Mouse (Mus musculus): ENCODE results near the gene Rhbdf2.
"Not testable (repeated sequence)": the region's sequence is repeated elsewhere in the genome, so short reads cannot be mapped to it uniquely, and the experiment has no call there.

Gene Rhbdf2

DNA sequence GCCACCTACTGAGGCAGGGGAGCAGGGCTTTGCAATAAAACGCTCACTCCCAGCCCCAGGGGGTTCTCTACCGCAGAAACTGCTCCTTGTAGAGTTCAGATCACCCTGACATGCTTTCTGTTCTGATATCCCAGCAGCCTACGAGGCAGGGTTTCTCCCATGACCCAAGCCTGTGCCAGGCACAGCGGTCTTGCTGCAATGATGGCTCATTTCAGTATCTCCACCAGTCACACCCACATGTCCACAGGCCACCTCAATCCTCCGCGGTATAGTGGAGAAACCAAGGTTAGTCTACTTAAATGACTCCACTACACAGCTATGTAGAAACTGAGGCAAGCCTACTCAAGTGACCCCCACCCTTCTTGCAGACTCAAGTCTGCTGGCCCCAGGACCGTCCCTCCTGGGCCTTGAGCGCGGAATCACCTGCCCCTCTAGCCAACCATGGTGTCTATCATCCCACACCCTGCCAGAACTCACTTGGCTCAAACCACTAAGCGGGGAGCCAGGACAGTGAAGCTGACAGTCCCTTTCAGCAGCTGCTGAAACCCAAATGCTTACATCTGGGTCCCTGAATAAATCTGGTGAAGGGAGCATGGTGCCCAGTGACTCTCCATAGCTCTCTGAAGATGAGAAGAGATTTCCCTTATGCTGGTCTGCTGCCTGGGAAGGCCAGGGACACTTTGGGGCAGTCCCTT, 6.1 kb downstream of the Rhbdf2 start:
- in situ Hi-C loops (cut with MboI; ENCODE audit: low sequenced_read_pairs) = no loop called here

GRCm38 (mm10) chr11:116620073-116620472, 6.7 kb downstream of the Rhbdf2 start:
- in situ Hi-C loops (cut with MboI; ENCODE audit: low sequenced_read_pairs) = no loop called here

DNA sequence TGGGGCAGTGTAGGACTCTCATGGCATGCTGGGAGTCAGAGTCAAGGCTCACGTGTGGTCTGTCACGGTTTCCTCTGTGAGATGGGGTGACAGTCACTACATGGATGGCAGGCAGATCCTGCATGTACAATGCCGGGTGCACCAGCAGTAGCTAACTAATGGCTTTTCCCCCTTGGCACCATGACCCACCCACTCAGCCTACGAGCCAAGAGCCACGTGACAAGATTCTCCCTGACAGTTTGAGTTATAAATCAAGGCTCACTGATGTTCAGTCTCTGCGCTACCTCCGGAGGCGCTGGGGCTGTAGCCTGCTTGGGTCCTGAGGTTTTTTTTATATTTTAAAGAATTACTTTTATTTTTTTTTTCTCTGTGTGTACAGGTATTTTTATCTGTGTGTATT, 7.3 kb downstream of the Rhbdf2 start:
- in situ Hi-C loops (cut with MboI; ENCODE audit: low sequenced_read_pairs) = no loop called here

DNA sequence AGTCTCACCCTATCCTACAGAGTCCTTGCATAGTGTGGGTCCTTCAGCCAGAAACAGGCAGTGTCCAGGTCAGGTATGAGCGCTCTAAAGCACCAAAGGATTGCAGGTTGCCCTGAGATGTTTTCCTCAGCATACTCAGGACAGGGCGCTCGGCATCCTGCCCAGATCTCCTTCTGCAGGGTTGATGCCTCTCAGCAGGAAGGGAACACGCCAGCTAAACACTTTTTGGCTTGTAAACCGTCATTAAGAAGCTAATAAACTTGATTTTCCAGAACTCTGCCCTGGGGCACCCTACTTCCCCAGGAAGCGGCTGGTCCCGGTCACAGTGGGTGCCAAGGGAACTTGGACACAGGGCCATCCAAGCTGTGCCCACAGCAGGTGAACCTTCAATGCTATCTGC, 7.7 kb downstream of the Rhbdf2 start:
- in situ Hi-C loops (cut with MboI; ENCODE audit: low sequenced_read_pairs) = no loop called here

GRCm38 (mm10) chr11:116618666-116619065, 8.2 kb downstream of the Rhbdf2 start:
- in situ Hi-C loops (cut with MboI; ENCODE audit: low sequenced_read_pairs) = no loop called here

DNA sequence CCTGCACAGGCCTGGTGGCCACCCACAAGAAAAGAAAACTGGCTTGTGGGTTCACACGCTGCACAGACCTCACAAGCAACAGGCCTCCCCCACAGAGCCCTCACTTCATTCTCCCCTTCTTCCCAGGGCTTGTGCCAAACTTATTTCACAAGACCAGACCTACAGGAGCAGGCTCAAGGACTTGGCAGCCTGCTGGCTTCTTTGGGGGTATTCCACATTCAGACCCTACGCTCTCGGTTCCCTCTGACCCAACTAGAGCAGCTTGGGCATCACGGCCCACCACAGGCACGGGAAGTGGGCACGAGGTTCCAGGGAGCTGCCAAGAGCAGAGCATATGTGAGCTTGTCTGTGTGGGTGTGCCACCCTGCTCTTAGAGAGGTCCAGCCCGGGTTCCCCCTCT, 9.2 kb downstream of the Rhbdf2 start:
- in situ Hi-C loops (cut with MboI; ENCODE audit: low sequenced_read_pairs) = no loop called here

GRCm38 (mm10) chr11:116616438-116617118, 10.2 kb downstream of the Rhbdf2 start:
- in situ Hi-C loops (cut with MboI; ENCODE audit: low sequenced_read_pairs) = no loop called here

GRCm38 (mm10) chr11:116615735-116616437, 10.9 kb downstream of the Rhbdf2 start:
- in situ Hi-C loops (cut with MboI; ENCODE audit: low sequenced_read_pairs) = no loop called here

GRCm38 (mm10) chr11:116613234-116613633, 13.6 kb downstream of the Rhbdf2 start:
- in situ Hi-C loops (cut with MboI; ENCODE audit: low sequenced_read_pairs) = no loop called here

GRCm38 (mm10) chr11:116612554-116612953, 14.3 kb downstream of the Rhbdf2 start:
- in situ Hi-C loops (cut with MboI; ENCODE audit: low sequenced_read_pairs) = no loop called here

- in situ Hi-C loops (cut with MboI; ENCODE audit: low sequenced_read_pairs) = no loop called here
Observed at GRCm38 (mm10) chr11:116611883-116612282, 14.9 kb downstream of the Rhbdf2 start.

DNA sequence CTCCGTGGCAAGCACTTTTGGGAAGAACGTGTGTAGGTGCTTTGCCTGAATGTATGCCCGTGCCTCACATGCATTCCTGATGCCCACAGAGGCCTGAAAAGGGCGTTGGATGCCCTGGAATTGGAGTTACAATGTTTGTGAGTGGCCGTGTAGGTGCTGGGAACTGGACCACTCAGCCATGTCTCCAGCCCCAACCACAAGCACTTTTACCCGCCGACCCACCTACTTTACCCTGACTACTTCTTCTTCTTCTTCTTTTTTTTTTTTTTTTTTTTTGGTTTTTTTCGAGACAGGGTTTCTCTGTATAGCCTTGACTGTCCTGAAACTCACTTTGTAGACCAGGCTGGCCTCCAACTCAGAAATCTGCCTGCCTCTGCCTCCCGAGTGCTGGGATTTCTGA, 15.7 kb downstream of the Rhbdf2 start:
- in situ Hi-C loops (cut with MboI; ENCODE audit: low sequenced_read_pairs) = not testable (repeated sequence)

DNA sequence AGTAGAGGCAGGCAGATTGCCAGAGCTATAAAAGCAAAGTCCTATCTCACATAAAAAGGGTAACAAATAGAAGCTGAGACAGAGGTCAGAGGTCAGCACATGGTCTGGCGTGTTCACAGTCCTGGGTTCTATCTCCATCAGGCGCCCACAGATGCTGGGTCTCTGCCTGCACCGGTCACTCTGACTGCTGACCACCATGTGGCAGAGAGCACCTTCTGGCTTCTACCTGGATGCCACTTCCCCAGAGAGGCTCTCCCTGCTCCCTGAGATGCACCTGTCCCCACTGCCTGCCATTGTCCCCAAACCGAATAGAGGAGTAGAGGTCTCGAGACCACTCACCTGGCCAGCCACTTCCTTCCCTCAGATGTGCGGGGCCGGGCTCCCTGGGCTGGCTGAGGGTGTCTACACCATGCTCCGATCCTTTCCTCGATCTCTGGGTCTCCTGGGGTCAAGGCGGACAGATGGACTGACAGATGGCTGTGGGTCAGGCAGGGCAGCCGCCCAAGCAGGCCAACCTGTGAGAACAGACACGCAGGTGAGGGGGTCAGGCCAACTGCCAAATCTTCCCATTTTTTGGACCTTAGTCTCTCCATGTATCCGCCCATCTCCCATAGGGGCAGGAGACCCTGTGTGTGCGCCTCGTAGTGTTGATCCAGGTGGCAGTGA, 16.7 kb downstream of the Rhbdf2 start:
- in situ Hi-C loops (cut with MboI; ENCODE audit: low sequenced_read_pairs) = no loop called here

DNA sequence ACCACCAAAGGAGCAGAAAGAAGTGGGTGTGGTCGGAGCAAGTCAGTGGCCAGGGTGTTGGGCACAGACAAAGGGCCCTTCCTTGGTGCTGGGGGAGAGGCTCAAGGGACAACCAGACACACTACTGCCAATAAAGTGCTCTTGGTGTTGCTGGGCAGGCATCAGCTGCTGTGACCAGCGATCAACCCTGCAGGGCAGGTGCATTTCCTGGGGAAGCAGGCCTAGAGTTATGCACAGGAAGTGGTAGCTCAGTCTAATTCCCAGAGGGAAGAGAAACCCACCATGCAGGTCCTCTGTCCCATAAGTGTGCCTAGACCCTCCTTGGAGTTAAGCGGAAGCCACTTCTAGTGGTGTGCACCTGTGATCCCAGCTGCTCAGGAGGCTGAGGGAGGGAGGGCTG, 19.1 kb downstream of the Rhbdf2 start:
- in situ Hi-C loops (cut with MboI; ENCODE audit: low sequenced_read_pairs) = no loop called here

DNA sequence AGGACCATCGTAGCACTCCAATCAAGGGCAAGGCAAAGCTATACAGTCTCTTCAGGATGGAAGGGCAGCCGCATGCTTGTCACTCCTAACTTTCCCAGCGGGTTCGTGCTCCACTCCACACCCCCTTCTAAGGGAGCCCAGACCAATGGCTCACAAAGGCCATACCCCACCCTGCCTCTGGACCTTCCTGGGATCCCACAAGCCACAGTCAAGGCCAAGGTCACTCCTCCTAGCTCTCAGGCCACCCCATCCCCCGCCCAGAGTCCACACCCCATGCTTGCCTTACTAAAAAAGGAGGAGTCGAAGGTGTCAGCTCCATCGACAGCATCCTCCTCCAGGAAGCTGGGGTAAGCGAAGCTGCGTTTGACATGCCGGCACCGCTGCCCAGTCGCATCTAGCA, 22.7 kb downstream of the Rhbdf2 start:
- in situ Hi-C loops (cut with MboI; ENCODE audit: low sequenced_read_pairs) = no loop called here

- in situ Hi-C loops (cut with MboI; ENCODE audit: low sequenced_read_pairs) = no loop called here
Observed at GRCm38 (mm10) chr11:116603339-116603738, 23.5 kb downstream of the Rhbdf2 start.

DNA sequence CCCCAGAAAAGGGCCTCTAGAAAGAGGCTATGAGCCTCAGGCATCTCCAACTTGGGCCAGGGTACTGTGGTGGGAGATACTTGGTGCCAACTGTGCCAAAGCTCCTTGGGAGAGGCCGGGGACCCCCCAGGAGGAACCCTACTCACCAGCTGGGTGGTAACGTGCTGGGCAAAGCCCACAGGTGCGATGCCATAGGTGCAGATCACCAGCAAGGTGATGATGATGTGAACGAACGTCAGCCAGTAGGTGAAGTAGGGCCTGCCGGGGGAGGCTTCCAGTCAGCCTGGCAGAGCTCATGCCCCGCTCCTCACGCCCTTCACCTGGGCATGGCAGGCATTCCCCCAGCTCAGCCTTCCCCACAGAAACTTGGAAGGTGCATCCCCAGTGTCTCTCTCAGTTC, 24.8 kb downstream of the Rhbdf2 start:
- in situ Hi-C loops (cut with MboI; ENCODE audit: low sequenced_read_pairs) = no loop called here

DNA sequence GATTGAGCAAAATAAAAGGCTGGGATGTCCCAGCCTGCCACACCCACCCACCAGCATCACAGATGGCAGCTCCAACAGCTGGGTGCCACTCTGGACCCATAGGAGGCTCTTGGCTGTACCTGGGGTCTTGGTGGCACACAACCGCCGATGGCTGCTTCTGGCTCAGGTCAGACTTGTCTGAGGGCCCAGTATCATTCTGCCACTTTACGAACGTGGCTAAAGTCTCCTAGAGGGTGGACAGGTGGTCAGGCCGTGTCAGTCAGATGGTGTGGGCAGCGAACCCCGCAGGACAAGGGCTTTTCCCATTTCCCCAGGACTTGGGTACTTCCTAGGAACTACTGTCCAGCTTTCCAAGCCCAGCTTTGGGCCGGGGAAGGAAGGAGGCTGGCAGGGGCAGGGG, 25.7 kb downstream of the Rhbdf2 start:
- in situ Hi-C loops (cut with MboI; ENCODE audit: low sequenced_read_pairs) = no loop called here

- in situ Hi-C loops (cut with MboI; ENCODE audit: low sequenced_read_pairs) = no loop called here
Observed at GRCm38 (mm10) chr11:116599230-116599629, 27.6 kb downstream of the Rhbdf2 start.

- in situ Hi-C loops (cut with MboI; ENCODE audit: low sequenced_read_pairs) = no loop called here
Observed at GRCm38 (mm10) chr11:116598193-116598592, 28.6 kb downstream of the Rhbdf2 start.

DNA sequence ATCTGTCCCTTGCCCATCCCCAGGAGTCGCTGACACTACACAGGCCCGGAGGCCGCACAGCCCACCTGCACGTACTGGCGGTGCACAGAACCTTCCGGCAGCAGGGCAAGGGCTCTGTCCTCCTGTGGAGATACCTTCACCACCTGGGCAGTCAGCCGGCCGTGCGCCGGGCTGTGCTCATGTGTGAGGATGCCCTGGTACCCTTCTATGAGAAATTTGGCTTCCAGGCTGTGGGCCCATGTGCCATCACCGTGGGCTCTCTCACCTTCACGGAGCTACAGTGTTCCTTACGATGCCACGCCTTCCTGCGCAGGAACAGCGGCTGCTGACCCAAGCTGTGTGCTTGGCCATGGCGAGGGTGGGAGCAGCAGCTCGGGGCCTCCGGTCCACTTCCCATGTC, 30.1 kb downstream of the Rhbdf2 start:
- in situ Hi-C loops (cut with MboI; ENCODE audit: low sequenced_read_pairs) = no loop called here

- in situ Hi-C loops (cut with MboI; ENCODE audit: low sequenced_read_pairs) = no loop called here
Observed at GRCm38 (mm10) chr11:116593345-116593744, 33.5 kb downstream of the Rhbdf2 start.

All from CH12F3 (cell line).